Mouse (Mus musculus): ENCODE measurements around the gene Per1.

DNA sequence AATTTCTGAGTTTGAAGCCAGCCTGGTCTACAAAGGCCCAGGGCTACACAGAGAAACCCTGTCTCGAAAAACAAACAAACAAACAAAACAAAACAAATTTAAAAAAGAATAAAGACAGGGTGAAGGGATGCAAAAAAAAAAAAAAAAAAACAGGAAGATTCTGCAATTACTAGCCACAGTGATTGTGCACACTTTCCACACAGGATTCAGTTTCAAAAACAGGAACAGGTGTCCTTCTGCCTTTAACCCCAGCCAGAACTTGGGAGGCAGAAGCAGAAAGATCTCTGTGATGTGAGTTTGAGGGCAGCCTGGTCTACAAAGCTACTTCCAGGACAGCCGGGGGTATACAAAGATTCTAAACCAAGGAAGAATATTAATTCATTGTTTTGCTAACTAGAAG is 36.8 kb upstream of the Per1 start:
- TF ChIP-seq CTCF (IDR thresholded peaks at IDR 0.05; ENCODE audit: low read depth, low read length) (no peak), GATA1 (IDR thresholded peaks at IDR 0.05; ENCODE audit: borderline replicate concordance, low read length) (no peak), TAL1 (conservative IDR thresholded peaks at IDR 0.05; ENCODE audit: low read depth, low read length) (no peak), POLR2AphosphoS5 (IDR thresholded peaks at IDR 0.05; ENCODE audit: insufficient replicate concordance, low read depth, low read length) (no peak), GATA2 (IDR thresholded peaks at IDR 0.05; ENCODE audit: borderline replicate concordance, low read depth, low read length) (no peak)
